Mouse (Mus musculus) midbrain, embryonic 15.5 days (tissue): Measurements from ENCODE around the gene Atp5e. TPM values are rescaled to one million over a fixed set of nuclear protein-coding genes. Genes with fewer than 3 reads are reported as not detected.

Experiments used
- ATAC-seq: fragments of 200-750 bp; cut with Nextera tagmentation; replicated peaks from 2 replicates; pipeline ENCODE4 v1.8.0; 2017; ENCODE audit warnings: moderate TSS enrichment
- H3K27ac ChIP-seq: fragments of 300-500 bp; sonication (generic); 2 replicates; pipeline ENCODE4 v1.5.1; 2015; ENCODE audit warnings: mild to moderate bottlenecking, inconsistent platforms
- H3K27me3 ChIP-seq: fragments of 300-500 bp; sonication (generic); replicated peaks from 2 replicates; pipeline ENCODE4 v1.6.1; 2015; ENCODE audit warnings: inconsistent platforms
- H3K36me3 ChIP-seq: fragments of 300-500 bp; sonication (generic); replicated peaks from 2 replicates; pipeline ENCODE4 v1.6.1; 2015; ENCODE audit warnings: inconsistent platforms
- H3K4me1 ChIP-seq: fragments of 300-500 bp; sonication (generic); 2 replicates; pipeline ENCODE4 v1.6.1; 2015; ENCODE audit warnings: inconsistent platforms
- H3K4me2 ChIP-seq: fragments of 300-500 bp; sonication (generic); 2 replicates; pipeline ENCODE4 v1.6.1; 2015; ENCODE audit warnings: inconsistent platforms, mild to moderate bottlenecking, moderate library complexity
- H3K4me3 ChIP-seq: fragments of 300-500 bp; sonication (generic); 2 replicates; pipeline ENCODE4 v1.5.1; 2015; ENCODE audit warnings: mild to moderate bottlenecking, inconsistent platforms
- H3K9ac ChIP-seq: fragments of 300-500 bp; sonication (generic); 2 replicates; pipeline ENCODE4 v1.6.1; 2015; ENCODE audit warnings: mild to moderate bottlenecking, inconsistent platforms
- H3K9me3 ChIP-seq: fragments of 300-500 bp; sonication (generic); 2 replicates; pipeline ENCODE4 v1.6.1; 2016; ENCODE audit warnings: inconsistent platforms
- WGBS: fragments of 180-500 bp; shearing (Covaris S2); methylation state at CpG from one replicate; pipeline ENCODE4 v1.1.7; 2015; ENCODE audit warnings: mixed read lengths; 5-methylcytosine and 5-hydroxymethylcytosine counted together
- polyA plus RNA-seq: library from polyadenylated mRNA; unstranded; fragments of >200 nt; fragmentation: Nextera tagmentation; extraction: Ambion mirVana; gene quantifications from 2 replicates; pipeline ENCODE4 v1.2.1, GENCODE M21; 2015

Gene Atp5e
- polyA plus RNA-seq, 1 experiment from 2014 or later: 712 TPM

DNA sequence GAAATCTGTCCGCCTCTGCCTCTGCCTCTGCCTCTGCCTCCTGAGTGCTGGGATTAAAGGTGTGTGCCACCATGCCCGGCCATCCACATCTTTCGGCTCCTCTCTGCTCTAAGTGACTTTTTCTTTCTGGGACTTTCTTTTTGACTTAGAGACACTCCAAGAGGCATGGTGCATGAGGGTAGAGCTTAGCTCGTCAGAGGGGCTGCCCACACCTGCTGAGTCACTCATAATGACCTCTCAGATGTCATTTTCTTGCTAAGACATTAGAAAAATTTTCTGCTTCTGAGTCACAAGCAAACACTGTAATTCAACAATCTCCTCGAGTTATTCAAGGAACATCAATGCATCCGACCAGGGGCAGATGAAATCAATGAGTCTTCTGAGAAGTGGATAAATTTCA lies 18.9 kb downstream of the Atp5e start:
- Histone ChIP-seq H3K36me3 (no peaks in the 10 kb centered on the region), H3K4me2 (no peak overlapping the region), H3K27ac (no peak overlapping the region), H3K9me3 (no peaks in the 10 kb centered on the region), H3K4me3 (no peak overlapping the region), H3K9ac (no peak overlapping the region), H3K27me3 (no peaks in the 10 kb centered on the region), H3K4me1 (no peaks in the 10 kb centered on the region)
- 81% methylated on average over 6 of the region's 6 CpGs for WGBS
- ATAC-seq: no peak

DNA sequence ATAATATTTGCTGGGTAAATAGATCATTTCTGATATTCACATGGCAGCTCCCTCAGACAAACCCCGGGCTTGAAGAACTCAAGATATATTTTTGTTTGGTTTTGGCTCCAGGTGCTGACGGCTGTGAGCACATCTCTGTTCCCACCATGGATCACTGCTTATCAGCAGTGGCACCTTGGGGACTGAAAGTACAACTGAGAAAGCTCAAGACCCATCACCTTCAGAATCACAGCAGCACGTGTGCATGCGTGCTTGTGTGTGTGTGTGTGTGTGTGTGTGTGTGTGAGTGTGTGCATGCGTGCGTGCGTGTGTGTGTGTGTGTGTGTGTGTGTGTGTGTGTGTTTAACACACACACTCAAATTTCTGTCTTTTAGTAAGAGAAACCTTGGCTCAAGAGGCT lies 19.5 kb downstream of the Atp5e start:
- Histone ChIP-seq H3K27ac (no peak overlapping the region), H3K27me3 (no peaks in the 10 kb centered on the region), H3K4me3 (no peak overlapping the region), H3K4me2 (no peak overlapping the region), H3K36me3 (no peaks in the 10 kb centered on the region), H3K9ac (no peak overlapping the region), H3K4me1 (peaks cover under 1% of the 10 kb centered on the region; the same call in 1 of the 2 replicates), H3K9me3 (no peaks in the 10 kb centered on the region)
- no peak for ATAC-seq
- WGBS: 78% methylated on average over 7 of the region's 7 CpGs

DNA sequence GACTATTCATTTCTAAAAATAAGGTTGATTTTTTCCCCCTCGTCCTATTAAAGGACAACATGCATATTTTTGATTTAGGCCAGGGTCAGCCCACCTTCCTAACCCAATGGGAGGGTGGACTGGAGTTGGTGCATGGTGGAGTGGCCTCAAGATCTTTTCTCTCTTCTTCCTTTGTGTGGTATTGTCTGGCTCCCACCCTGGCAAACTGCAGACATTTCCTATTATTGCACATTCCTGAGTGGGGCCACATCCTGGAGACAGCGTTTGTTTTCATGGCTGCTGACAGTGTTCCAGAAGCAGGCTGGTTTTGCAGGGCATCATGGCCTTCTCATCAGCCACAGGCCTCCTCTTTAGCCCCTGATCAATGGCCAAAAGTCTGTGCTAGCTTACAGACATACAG lies 20.9 kb downstream of the Atp5e start:
- no peak overlapping the region for H3K9ac ChIP-seq
- ATAC-seq: no peak
- H3K27ac ChIP-seq: no peak overlapping the region
- H3K36me3 ChIP-seq: no peaks in the 10 kb centered on the region
- 52% methylated on average over 2 of the region's 2 CpGs for WGBS
- no peaks in the 10 kb centered on the region for H3K27me3 ChIP-seq
- no peak overlapping the region for H3K4me3 ChIP-seq
- no peak overlapping the region for H3K4me2 ChIP-seq
- H3K4me1 ChIP-seq: peaks cover 14% of the 10 kb centered on the region
- no peaks in the 10 kb centered on the region for H3K9me3 ChIP-seq

DNA sequence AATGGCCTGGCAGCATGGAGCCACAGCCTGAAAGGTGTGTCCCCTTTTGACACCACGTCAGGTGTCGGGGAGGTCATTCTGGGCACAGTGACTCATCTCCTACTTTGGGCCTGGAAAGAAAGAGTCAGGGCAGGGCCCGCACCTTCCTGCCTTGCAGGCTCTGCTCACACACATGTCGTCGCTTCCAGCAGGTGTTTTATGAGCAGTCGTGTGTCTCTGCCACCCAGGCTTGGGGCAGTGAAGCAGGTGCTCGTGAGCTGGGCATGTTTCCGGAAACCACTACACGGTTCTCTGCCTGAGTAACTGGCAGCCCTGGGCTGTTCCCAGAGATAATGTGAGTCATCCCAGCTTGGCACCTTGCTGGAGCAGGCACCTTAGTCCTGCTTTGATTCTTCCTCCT lies 21.4 kb downstream of the Atp5e start:
- no peak for ATAC-seq
- H3K4me2 ChIP-seq: no peak overlapping the region
- no peak overlapping the region for H3K27ac ChIP-seq
- WGBS: 95% methylated on average over 9 of the region's 9 CpGs
- H3K9me3 ChIP-seq: no peaks in the 10 kb centered on the region
- no peaks in the 10 kb centered on the region for H3K36me3 ChIP-seq
- H3K27me3 ChIP-seq: no peaks in the 10 kb centered on the region
- H3K9ac ChIP-seq: no peak overlapping the region
- no peak overlapping the region for H3K4me3 ChIP-seq
- H3K4me1 ChIP-seq: peaks cover 19% of the 10 kb centered on the region

DNA sequence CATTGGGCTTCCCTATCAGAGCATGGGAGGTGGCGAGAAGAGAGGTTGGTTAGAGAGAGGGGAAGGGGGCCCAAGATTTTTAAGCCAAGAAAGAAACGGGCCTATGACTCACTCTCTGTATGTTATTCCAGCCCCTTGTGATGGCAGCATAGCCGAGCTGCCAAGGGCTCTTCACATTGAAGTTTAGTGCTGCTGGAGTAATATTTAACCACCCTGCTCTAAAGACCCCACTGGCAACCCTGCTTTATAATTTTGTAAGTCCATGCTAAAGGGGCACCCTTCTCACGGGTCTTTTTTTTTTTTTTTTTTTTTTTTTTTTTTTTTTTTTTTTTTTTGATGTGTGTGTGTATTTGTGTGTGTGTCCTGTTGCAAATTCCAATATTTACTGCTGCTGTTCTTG lies 22.0 kb downstream of the Atp5e start:
- no peak overlapping the region for H3K9ac ChIP-seq
- no peaks in the 10 kb centered on the region for H3K36me3 ChIP-seq
- no peak overlapping the region for H3K4me3 ChIP-seq
- ATAC-seq: no peak
- no peak overlapping the region for H3K27ac ChIP-seq
- no peaks in the 10 kb centered on the region for H3K27me3 ChIP-seq
- WGBS: 93% methylated on average over 4 of the region's 4 CpGs
- no peak overlapping the region for H3K4me2 ChIP-seq
- H3K4me1 ChIP-seq: peaks cover 21% of the 10 kb centered on the region
- no peaks in the 10 kb centered on the region for H3K9me3 ChIP-seq

DNA sequence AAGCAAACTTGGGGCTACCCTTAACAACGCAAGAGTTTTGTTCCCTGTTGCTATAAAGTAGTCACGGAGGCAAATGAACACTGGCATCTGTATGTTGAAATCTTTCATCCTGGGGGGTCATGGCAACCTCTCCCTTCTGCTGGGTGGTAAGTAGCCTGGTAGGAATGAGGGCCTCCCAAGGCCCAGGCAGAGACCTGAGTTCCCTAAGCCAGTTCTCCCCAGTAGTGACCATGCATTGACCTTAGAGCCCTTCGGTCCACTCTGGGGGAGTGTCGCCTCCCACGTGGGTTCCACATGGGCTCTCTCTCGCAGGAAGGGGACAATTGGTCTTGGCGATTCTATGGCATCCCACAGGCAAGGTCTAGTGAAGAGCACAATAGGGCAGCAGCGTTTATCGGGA lies 23.9 kb downstream of the Atp5e start:
- Histone ChIP-seq H3K4me2 (no peak overlapping the region), H3K4me1 (peaks cover 21% of the 10 kb centered on the region), H3K4me3 (no peak overlapping the region), H3K36me3 (no peaks in the 10 kb centered on the region), H3K9ac (no peak overlapping the region), H3K9me3 (no peaks in the 10 kb centered on the region), H3K27ac (no peak overlapping the region), H3K27me3 (no peaks in the 10 kb centered on the region)
- ATAC-seq: no peak
- 84% methylated on average over 9 of the region's 9 CpGs for WGBS

DNA sequence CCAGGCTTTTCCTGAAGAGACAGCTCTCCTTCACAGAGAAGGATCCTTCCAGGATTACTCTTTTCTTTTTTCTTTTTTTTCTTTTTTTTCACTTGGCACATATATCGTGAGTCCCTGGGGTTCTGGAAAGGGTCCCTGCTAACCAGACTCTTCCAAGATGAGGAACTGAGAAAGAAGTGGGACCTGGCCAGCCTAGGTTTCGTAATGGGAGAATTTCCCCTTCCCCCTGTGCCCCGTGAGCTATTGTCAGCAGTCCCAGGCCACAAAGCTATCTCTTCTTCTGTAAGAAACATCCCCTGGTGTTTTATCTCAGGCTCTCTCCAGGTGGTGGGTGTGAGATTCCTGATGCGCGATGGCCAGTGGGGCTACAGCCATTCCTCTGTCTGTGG lies 24.5 kb downstream of the Atp5e start:
- Histone ChIP-seq H3K27ac (no peak overlapping the region), H3K27me3 (no peaks in the 10 kb centered on the region), H3K4me2 (peak overlapping the region; percentile 83; the same call in 1 of the 2 replicates), H3K4me1 (peaks cover 21% of the 10 kb centered on the region), H3K9me3 (no peaks in the 10 kb centered on the region), H3K4me3 (no peak overlapping the region), H3K36me3 (no peaks in the 10 kb centered on the region), H3K9ac (0 out of 2 replicates have a peak overlapping the region, but pooled peaks have one; percentile 47)
- ATAC-seq: no peak
- 39% methylated on average over 5 of the region's 5 CpGs for WGBS

DNA sequence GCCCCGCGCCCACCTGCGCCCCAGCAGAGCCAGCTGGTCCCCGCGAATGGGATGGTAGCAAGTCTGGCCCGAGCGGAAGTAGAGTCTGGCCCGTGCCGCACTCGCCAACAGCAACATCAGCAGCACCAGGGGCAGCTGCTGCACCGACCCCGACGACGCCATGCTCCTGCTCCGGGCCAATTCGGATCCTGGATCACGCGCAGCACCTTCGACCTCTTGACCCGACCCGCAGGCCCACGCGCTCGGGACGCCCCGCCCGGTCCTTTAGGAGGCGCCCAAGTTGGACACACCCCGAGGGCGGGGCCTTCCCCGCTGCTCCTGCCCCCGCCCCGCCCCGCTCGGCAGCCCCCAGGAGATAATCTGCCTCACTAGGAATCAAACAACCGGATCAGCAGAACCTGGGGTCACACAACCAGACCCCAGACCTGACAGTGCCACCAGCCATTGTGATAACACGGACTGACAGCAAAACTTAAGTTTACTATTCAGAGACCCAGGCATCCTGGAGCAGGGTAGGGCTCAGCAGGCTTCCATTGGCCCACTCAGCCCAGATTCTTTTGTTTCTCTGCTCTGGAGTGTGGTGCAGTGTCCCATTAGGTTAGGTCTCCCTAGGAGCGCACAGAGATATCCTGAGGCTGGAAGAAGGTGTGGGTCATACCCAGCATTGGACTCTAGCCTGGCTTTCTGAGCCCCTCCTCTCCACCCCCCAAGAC lies 25.0 kb downstream of the Atp5e start, which contains the start of gene Ctsz:
Gene Ctsz, minus strand, starts transcription at position 303 of the 713 bp plus-strand sequence.
- Histone ChIP-seq H3K27ac (no peak within 1 kb of the TSS), H3K4me3 (peak within 1 kb of the TSS; percentile 48), H3K9me3 (no peaks in the 10 kb centered on the region), H3K27me3 (no peaks in the 10 kb centered on the region), H3K4me1 (peaks cover 21% of the 10 kb centered on the region), H3K4me2 (peak within 1 kb of the TSS; percentile 83), H3K9ac (peak within 1 kb of the TSS; percentile 47), H3K36me3 (no peaks in the 10 kb centered on the region)
- under 1% methylated on average over 38 of the region's 38 CpGs for WGBS
- peak; percentile 73 for ATAC-seq

DNA sequence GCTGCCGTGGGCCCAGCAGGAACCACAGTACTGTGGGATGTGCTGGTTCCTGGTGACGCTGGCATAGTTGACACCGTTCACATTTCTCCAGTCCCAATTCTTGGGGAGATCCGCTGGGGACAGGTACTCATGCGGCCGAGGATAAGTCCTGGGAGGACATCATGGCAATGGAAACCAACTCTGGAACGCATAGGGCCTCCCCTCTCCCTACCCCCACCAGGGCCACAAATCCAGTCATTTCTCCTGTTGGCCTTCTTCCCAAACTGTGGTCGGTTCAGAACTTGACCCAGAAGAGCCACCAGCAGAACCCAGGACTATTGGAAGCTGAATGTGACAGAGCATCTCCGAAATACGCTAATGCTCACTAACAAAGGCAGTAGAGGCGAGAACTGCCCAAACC lies 25.7 kb downstream of the Atp5e start:
- no peaks in the 10 kb centered on the region for H3K9me3 ChIP-seq
- H3K27me3 ChIP-seq: no peaks in the 10 kb centered on the region
- H3K4me1 ChIP-seq: peaks cover 21% of the 10 kb centered on the region
- peak overlapping the region; percentile 83 for H3K4me2 ChIP-seq
- WGBS: 62% methylated on average over 11 of the region's 11 CpGs
- ATAC-seq: no peak; the same call in 1 of the 2 replicates
- H3K27ac ChIP-seq: no peak overlapping the region
- H3K4me3 ChIP-seq: peak overlapping the region; percentile 48
- no peaks in the 10 kb centered on the region for H3K36me3 ChIP-seq
- H3K9ac ChIP-seq: peak overlapping the region; percentile 47

DNA sequence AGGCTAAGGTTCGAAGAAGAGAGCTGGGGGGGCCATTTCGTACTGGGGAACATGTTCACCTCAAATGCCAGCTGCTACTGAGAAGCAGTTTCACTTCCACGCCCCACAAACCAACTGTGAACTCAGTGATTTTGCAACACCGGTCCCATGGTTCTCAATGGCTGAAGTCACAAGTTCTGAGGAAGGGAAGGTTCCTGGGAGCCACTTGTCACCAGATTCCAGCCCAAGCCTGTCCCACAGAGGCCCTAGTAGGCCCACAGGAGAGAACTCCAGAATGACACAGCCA lies 26.3 kb downstream of the Atp5e start:
- H3K4me3 ChIP-seq: no peak overlapping the region
- no peaks in the 10 kb centered on the region for H3K36me3 ChIP-seq
- no peaks in the 10 kb centered on the region for H3K27me3 ChIP-seq
- H3K4me2 ChIP-seq: peak overlapping the region; percentile 83; the same call in 1 of the 2 replicates
- H3K9ac ChIP-seq: no peak overlapping the region
- H3K27ac ChIP-seq: no peak overlapping the region
- no peaks in the 10 kb centered on the region for H3K9me3 ChIP-seq
- WGBS: 96% methylated on average over 4 of the region's 4 CpGs
- ATAC-seq: no peak
- H3K4me1 ChIP-seq: peaks cover 21% of the 10 kb centered on the region

DNA sequence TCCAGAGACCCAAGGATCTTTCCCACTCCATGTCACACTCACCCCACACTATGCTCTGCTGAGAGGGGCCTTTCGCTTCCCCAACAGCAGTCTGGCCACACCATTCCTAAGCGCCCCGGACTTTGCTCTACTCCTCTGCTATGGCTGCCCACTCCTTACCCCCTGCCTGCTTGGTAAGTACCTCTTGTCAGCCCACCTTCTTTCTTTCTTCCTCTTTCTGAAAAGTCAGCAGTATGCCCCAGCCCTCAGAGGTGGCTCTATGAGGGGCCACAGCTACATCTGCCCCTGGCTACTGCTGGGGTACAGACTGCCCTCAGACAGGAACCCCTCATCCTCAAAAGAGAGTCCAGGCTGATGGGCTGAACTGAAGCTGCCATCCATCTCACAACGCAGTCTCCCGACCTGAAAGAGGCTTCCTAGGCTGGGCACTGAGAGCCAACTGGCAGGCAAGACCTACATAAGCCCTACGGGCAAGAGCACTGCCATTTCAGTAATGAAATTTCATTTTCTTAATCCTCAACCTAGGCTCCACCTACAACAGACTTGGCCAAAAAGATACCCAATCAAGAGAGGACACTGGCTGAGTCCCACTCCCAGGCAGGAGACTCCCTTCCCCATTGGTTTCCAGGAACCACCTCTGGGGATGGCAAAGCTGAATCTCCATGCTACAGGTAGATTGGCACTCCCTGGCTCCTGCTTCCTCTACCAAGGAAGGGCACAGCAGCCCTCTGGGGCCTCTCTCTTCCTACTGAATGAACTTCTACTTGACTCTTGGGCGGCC lies 26.8 kb downstream of the Atp5e start:
- H3K9me3 ChIP-seq: no peaks in the 10 kb centered on the region
- no peaks in the 10 kb centered on the region for H3K27me3 ChIP-seq
- 94% methylated on average over 7 of the region's 7 CpGs for WGBS
- H3K4me1 ChIP-seq: peaks cover 21% of the 10 kb centered on the region
- no peak for ATAC-seq
- no peaks in the 10 kb centered on the region for H3K36me3 ChIP-seq
- H3K27ac ChIP-seq: no peak overlapping the region
- H3K9ac ChIP-seq: no peak overlapping the region
- no peak overlapping the region for H3K4me2 ChIP-seq
- H3K4me3 ChIP-seq: no peak overlapping the region

DNA sequence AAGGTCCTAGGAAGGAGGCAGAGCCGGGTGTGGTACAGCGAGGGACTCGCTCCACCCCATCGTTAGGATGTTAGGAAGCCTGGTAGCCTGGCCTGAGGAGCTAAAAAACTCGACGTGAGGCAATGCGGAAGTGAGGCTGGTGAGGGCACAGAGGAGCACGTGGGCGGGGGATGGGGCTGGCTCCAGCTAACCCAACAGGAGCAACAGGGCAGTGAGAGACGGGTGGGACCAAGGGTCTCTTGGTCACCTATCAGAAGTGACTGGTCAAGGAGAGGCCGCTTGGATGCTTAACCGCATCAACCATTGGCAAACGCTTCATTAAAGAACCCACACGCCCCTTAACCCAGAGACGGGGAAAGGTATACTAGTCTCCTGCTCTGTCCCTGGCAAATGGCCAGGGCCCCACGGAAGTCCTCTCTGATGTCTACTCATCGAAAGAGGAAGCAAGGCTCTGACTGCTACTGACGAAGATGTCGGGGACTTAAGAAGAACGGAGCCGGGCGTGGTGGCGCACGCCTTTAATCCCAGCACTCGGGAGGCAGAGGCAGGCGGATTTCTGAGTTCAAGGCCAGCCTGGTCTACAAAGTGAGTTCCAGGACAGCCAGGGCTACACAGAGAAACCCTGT lies 27.7 kb downstream of the Atp5e start:
- no peaks in the 10 kb centered on the region for H3K27me3 ChIP-seq
- peaks cover 21% of the 10 kb centered on the region for H3K4me1 ChIP-seq
- no peak overlapping the region for H3K27ac ChIP-seq
- H3K36me3 ChIP-seq: no peaks in the 10 kb centered on the region
- no peak overlapping the region for H3K4me2 ChIP-seq
- H3K9ac ChIP-seq: no peak overlapping the region
- WGBS: 93% methylated on average over 26 of the region's 26 CpGs
- H3K9me3 ChIP-seq: no peaks in the 10 kb centered on the region
- H3K4me3 ChIP-seq: no peak overlapping the region
- no peak for ATAC-seq
